Mouse (Mus musculus) embryonic facial prominence, embryonic 13.5 days (tissue): ENCODE results near the gene Btbd1. TPM values are rescaled to one million over a fixed set of nuclear protein-coding genes. Genes with fewer than 3 reads are reported as not detected.

Experiments used
- ATAC-seq: fragments of 200-750 bp; cut with Nextera tagmentation; 2 replicates; pipeline ENCODE4 v1.8.0; 2017; ENCODE audit warnings: low read depth; ENCODE audit not compliant: insufficient number of reproducible peaks, insufficient read depth, low FRiP score, low TSS enrichment
- H3K27ac ChIP-seq: fragments of 300-500 bp; sonication (generic); 2 replicates; pipeline ENCODE4 v1.5.1; 2015; ENCODE audit warnings: moderate library complexity, mild to moderate bottlenecking, inconsistent platforms
- H3K27me3 ChIP-seq: fragments of 300-500 bp; sonication (generic); 2 replicates; pipeline ENCODE4 v1.6.1; 2015; ENCODE audit warnings: mild to moderate bottlenecking, inconsistent platforms
- H3K36me3 ChIP-seq: fragments of 300-500 bp; sonication (generic); 2 replicates; pipeline ENCODE4 v1.6.1; 2015; ENCODE audit warnings: mild to moderate bottlenecking, inconsistent platforms
- H3K4me1 ChIP-seq: fragments of 300-500 bp; sonication (generic); 2 replicates; pipeline ENCODE4 v1.6.1; 2015; ENCODE audit warnings: inconsistent platforms
- H3K4me2 ChIP-seq: fragments of 300-500 bp; sonication (generic); 2 replicates; pipeline ENCODE4 v1.6.1; 2015; ENCODE audit warnings: moderate library complexity, mild to moderate bottlenecking, inconsistent platforms
- H3K4me3 ChIP-seq: fragments of 300-500 bp; sonication (generic); 2 replicates; pipeline ENCODE4 v1.5.1; 2015; ENCODE audit warnings: mild to moderate bottlenecking, inconsistent platforms
- H3K9ac ChIP-seq: fragments of 300-500 bp; sonication (generic); 2 replicates; pipeline ENCODE4 v1.6.1; 2015; ENCODE audit warnings: mild to moderate bottlenecking, inconsistent platforms
- H3K9me3 ChIP-seq: fragments of 300-500 bp; sonication (generic); 2 replicates; pipeline ENCODE4 v1.6.1; 2016; ENCODE audit warnings: inconsistent platforms
- WGBS: fragments of 180-500 bp; shearing (Covaris S2); methylation state at CpG from one replicate; pipeline ENCODE4 v1.1.7; 2015; ENCODE audit warnings: mixed read lengths; 5-methylcytosine and 5-hydroxymethylcytosine counted together
- polyA plus RNA-seq: library from polyadenylated mRNA; unstranded; fragments of >200 nt; fragmentation: Nextera tagmentation; extraction: Ambion mirVana; gene quantifications from 2 replicates; pipeline ENCODE4 v1.2.1, GENCODE M21; 2015

Gene Btbd1
- polyA plus RNA-seq, 1 experiment from 2014 or later = 53.2 TPM

DNA sequence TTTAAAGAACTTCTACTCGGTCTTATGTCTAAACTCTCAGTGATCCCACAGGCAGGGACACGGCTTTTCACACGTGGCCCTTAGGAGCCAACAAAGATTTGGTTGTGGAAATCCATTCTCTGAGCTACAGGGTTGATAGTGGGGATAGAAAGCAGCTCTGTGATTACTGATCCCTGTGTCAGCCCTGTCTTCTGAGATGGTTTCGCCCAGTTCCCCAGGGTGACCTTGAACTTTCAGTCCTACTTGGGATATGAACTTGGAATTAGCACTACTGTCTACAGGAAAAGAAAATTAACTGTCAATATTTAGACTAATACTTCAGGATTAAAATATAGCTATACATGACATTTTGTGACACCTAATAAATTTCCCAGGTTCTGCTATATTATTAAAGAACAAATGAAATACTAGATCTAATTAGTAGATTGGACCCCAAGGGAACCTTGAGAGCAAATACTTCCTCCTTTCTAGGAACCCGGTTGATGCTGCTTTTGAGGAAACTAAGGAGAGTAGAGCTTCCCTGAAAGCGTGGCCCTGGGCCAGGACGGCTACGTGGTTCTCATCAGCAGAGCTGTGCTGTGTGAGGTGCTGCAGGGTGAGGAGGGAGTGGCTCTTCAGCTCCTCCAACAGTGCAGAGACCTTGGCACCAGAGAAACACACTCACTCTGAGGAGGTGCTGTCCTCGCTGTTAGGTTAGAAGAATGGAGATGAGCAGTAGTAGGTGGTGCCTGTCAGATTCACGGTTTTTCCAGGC is 56.3 kb downstream of the Btbd1 start:
- Histone ChIP-seq H3K27ac (no peak overlapping the region), H3K36me3 (0 out of 2 replicates have a peak, but pooled peaks cover 2% of the 10 kb centered on the region)
- 80% methylated on average over 10 of the region's 10 CpGs for WGBS

DNA sequence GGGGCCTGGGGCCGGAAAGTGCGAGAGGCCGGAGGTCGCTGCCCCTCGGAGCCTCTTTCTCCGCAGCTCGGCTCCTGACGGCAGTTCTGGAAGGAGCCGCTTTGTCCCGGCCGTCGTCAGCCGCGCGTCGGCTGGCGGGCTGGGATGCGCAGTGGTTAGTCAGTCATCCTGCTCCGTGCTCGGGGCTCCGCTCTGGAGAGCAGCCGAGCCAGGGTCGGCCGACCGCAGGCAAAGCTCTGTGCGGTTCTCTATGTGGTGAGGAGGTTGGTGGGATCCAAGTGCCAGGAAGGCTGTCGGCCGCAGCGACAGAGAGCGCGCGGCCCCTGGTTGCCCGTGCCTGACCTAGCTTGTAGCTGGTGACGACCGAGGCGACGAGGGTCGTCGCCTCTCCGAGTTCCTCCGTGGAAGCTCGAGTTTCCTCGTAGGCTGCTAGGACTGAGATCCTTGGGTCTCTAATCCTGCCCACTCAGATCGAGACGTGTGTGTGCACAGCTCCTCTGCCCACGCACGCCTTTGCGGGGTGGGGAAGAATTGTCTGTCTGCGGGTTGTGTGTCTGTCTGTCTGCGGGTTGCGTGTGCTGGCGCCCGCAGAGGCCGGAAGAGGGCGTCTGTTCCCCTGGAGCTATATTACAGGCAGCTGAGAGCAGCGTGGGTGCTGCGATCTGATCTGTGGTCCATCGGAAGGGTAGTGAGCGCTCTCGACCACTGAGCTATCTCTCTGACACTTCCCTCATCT is 66.0 kb downstream of the Btbd1 start:
- peak overlapping the region; percentile 89 for H3K4me2 ChIP-seq
- peak; percentile 67 for ATAC-seq
- no peaks in the 10 kb centered on the region for H3K9me3 ChIP-seq
- H3K27ac ChIP-seq = peak overlapping the region; percentile 79
- 2% methylated on average over 60 of the region's 60 CpGs for WGBS
- no peaks in the 10 kb centered on the region for H3K36me3 ChIP-seq
- no peaks in the 10 kb centered on the region for H3K27me3 ChIP-seq
- H3K9ac ChIP-seq = peak overlapping the region; percentile 98
- peaks cover 18% of the 10 kb centered on the region for H3K4me1 ChIP-seq
- peak overlapping the region; percentile 97 for H3K4me3 ChIP-seq

More for the DNA sequence above, 56.3 kb downstream of the Btbd1 start:
- no peak for ATAC-seq
- H3K9me3 ChIP-seq = 0 out of 2 replicates have a peak, but pooled peaks cover 4% of the 10 kb centered on the region
- no peak overlapping the region for H3K9ac ChIP-seq
- no peak overlapping the region for H3K4me2 ChIP-seq
- no peaks in the 10 kb centered on the region for H3K27me3 ChIP-seq
- no peak overlapping the region for H3K4me3 ChIP-seq
- no peaks in the 10 kb centered on the region for H3K4me1 ChIP-seq

DNA sequence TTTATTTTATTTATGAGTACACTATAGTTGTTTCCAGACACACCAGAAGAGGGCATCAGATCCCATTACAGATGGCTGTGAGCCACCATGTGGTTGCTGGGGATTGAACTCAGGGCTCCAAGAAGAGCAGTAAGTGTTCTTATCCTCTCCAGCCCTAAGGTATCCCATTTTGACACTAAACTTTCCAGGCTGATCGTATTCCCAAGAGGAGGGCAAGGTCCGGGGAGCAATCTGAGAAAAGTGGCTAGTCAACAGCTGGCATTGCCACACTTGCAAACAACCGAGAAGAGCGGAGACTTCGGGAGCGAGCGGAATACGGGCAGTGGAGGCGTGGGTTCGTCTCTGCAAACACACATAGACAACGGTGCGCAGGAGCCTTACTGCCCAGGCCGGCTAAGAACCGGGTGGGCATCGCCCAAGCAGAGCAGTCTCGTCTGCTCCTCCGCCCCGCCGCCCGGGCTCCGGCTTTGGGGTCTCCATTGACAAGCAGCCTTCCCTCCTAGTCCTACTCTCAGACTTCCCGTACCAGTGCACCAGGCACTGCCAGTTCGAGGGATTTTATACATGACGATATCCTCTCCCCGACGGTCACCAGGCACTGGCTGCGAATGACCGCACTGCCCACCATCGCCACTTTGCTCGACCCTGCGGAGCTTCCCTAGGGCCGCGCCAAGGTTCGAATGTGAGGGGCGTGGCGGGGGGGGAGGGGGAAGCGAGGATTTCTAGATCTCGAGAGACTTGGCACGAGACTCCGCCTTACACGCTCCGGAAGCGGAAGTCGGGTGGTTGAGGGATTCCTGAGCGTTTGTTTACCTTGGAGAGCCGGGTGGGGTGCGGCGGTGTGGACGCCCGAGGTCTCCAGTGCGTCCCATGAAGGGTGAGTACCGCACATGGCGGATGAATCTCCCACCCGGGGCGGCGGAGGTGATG is 66.8 kb downstream of the Btbd1 start, which contains the start of gene Ramac:
Gene Ramac (plus strand): TSS at position 746 of the 930 bp plus-strand sequence.
- Histone ChIP-seq H3K27ac (peak within 1 kb of the TSS; percentile 79), H3K9me3 (no peaks in the 10 kb centered on the region), H3K36me3 (no peaks in the 10 kb centered on the region), H3K4me2 (peak within 1 kb of the TSS; percentile 89), H3K9ac (peak within 1 kb of the TSS; percentile 98), H3K4me1 (peaks cover 18% of the 10 kb centered on the region), H3K4me3 (peak within 1 kb of the TSS; percentile 97), H3K27me3 (no peaks in the 10 kb centered on the region)
- WGBS = under 1% methylated on average over 56 of the region's 56 CpGs
- peak; percentile 94 for ATAC-seq

DNA sequence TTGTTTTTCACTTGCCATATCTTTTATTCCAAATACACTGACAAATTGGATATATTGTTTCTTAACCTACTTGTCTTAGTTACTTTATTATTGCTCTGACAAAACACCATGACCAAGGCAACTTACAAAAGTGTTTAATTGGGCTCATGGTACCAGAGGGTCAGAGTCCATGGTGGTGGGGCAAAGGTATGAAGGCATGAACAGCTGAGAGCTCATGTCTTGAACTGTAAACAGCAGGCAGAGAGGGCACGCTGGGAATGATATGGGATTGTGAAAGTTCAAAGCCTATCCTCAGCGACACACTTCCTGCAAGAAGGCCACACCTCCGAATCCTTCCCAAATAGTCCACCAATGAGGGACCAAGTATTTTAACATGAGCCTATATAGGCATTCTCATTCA is 81.3 kb downstream of the Btbd1 start:
- no peak overlapping the region for H3K9ac ChIP-seq
- H3K27ac ChIP-seq = no peak overlapping the region
- no peak for ATAC-seq
- no peak overlapping the region for H3K4me2 ChIP-seq
- H3K27me3 ChIP-seq = no peaks in the 10 kb centered on the region
- H3K4me1 ChIP-seq = no peaks in the 10 kb centered on the region
- H3K4me3 ChIP-seq = no peak overlapping the region
- 94% methylated on average over 3 of the region's 3 CpGs for WGBS
- no peaks in the 10 kb centered on the region for H3K9me3 ChIP-seq
- no peaks in the 10 kb centered on the region for H3K36me3 ChIP-seq

DNA sequence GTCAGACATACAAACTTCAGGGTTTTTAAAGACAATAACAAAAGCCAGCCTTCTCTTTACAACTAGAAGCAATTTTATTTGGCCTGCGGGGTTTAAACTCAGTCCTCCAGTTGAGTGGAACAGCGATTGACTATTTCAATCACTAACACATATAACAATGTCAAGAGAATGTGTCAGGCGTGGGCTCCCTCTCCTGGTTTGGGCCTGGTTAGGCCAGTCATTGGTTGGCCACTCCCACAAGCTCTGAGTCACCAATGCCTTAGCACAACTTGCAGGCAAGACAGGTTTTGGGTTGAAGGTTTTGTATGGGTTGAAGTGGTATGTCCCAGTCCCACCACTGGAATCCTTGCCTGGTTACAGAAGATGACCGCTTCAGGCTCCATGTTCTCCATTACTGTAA is 85.1 kb downstream of the Btbd1 start:
- Histone ChIP-seq H3K9ac (no peak overlapping the region), H3K4me2 (no peak overlapping the region), H3K36me3 (no peaks in the 10 kb centered on the region), H3K27ac (no peak overlapping the region), H3K4me1 (peaks cover 2% of the 10 kb centered on the region; the same call in 1 of the 2 replicates), H3K4me3 (no peak overlapping the region), H3K9me3 (no peaks in the 10 kb centered on the region), H3K27me3 (no peaks in the 10 kb centered on the region)
- no peak for ATAC-seq
- WGBS = 76% methylated on average over 4 of the region's 4 CpGs

Other genes with a start within 250 kb of the Btbd1 start
- gene Homer2, start 121.9 kb downstream of the Btbd1 start, polyA plus RNA-seq = 16.4 and 24.0 TPM in 2 replicates
- gene Ramac, start 66.5 kb downstream of the Btbd1 start, polyA plus RNA-seq = 120 and 141 TPM in 2 replicates
- gene 3110040N11Rik, start 40.0 kb downstream of the Btbd1 start, polyA plus RNA-seq = 55.4 and 65.6 TPM in 2 replicates
- gene Gm10160, start 26.4 kb upstream of the Btbd1 start, polyA plus RNA-seq = not detected in 2 replicates
- 11.3 and 12.4 TPM in 2 replicates for gene Tm6sf1, start 29.6 kb upstream of the Btbd1 start, polyA plus RNA-seq
- gene Hdgfl3, start 105.0 kb upstream of the Btbd1 start, polyA plus RNA-seq = 22.2 and 24.0 TPM in 2 replicates
- 2.0 and 2.2 TPM in 2 replicates for gene Bnc1, start 162.9 kb upstream of the Btbd1 start, polyA plus RNA-seq